Mouse (Mus musculus) right cerebral cortex, postnatal 14 days (tissue): ENCODE data around the gene Otop1.
A peak's percentile ranks its signal among the peaks of the same experiment; 100 is the strongest.

Experiments
- DNase-seq: peaks from one replicate; pipeline ENCODE4 v3.0.0; 2022

Gene Otop1

DNA sequence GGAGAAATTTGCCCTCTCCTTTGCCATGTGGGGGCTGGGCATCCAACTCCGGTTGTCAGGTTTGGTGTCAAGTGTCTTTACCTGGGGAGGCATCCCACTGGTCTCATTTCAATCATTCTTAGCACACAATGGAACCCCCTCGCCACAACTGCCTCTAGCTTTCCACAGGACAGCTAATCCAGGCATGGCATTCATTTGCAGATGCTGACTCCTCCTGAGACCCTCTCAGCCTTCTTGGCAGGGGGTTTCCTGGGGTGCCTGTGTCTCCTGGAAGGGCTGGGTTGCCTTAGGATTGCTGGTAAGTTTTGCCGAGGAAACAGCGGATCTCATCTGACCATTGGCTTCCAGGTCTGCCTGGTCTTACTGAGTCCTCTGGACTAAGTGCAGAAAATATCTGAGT, at the start of gene Otop1:
Gene Otop1 (plus strand): TSS at position 202 of the 400 bp plus-strand sequence.
- no peak for DNase-seq

DNA sequence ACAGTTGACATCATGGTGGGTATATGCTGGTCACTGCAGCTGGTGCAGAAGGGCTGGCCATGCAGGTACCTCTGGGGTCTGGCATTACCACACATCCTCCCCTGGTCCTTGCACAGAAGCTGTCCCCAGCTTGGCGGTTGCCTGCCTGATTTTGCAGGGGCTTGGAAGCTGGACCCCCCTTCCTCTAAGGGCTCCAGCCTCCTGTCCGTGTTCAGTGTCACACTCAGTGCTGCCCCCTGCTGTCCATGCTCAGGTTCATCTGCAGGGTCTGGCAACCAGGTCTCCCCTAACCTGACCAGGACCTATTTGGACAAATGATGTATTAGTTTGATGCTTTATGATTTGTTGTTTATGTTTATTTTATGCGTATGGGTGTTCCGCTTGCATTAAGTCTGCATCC, 40.4 kb upstream of the Otop1 start:
- DNase-seq, result peak; percentile 48

DNA sequence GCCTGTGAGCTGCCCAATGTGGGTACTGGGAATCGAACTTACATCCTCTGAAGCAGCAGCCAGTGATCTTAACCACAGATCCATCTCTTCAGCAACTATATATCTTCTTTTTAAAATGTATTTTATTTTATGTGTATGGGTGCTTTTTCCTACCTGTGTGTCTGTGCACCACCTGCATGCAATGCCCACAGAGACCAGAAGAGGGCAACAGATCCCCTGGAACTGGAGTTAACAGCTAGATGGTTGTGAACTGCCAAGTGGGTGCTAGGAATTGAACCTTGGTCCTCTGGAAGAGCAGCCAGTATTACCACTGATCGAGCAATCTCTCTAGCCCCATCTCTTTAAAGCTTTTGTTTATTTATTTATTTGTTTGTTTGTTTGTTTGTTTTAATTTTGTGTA, 39.1 kb upstream of the Otop1 start:
- DNase-seq, result no peak

DNA sequence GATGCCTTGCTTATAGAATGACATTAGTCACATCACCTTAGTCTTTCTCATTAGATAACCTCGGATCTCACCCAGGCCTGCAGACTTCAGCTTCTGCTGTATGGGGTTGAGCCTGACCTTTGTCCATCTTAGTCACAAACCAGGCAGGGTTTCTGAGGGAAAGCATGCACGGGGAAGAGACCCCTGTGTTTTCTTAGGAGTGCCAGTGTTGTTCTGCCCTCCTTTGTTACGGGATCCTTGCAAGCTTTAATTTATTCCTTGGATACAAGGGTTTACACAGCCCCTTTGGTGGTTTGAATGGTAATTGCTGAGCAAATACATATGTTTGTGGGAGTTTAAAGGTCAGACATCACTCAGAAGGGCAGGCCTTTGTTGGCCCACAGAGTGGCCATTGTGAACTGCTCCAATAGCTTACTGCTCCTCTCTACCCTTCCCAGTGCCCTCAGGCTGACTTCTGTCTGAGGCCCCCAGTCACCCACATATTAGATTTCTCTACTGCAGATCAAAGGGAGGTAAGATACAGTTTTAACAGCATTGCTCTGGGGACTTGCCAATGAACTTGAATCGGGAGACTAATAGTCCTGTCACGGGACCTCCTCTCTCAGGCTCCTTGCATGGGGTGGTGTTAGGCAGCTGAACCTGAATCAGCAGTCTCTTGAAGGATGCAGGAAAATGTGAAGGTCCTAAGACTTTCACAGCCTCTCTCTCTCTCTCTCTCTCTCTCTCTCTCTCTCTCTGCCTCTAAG, 34.9 kb upstream of the Otop1 start:
- DNase-seq, result no peak

DNA sequence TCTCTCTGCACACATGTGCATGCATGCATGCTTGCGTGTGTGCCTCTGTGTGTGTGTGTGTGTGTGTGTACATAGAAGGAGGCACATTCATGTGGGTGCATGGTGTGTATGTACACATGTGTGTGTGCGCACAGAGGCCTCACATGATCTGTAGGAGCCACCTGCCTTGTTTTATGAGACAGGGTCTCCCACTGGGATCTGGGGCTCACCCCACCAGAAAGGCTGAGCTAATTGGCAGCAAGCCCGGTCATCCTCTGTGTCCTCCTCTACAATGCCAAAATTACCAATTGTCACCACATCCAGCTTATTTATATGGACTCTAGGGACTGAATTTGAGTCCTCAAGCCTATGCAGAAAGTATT, 34.3 kb upstream of the Otop1 start:
- DNase-seq, result no peak

DNA sequence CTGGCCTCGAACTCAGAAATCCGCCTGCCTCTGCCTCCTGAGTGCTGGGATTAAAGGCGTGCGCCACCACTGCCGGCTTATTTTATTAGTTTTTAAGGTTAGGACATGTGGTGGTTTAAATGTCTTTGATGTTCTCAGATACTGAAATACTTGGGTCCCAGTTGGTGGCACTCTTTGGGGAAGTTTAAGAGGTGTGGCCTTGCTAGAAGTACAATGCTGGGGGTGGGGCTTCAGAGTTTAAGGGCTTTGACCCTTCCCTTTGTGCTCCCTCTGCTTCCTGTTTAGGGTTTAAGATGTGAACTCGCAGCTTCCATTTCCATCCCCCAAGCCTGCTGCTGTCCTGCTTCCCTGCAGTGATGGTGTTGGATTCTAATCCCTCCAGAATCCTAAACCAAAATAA, 33.8 kb upstream of the Otop1 start:
- DNase-seq, result no peak

DNA sequence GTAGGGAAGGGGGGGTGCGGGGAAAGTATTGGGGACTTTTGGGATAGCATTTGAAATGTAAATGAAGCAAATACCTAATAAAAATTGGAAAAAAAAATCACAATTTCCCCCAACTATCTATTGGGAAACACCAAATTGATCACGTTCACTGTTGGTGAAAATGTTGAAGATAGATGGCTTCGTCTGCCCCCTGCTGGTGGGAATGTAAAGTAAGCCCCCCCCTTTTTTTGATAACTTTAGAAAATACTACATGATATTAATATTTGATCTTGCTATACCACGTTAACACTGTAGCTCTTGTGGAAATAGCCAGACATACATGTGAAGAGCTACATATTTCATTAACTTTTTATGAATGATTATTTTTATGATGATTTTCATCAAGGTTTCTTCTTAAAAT, 20.6 kb upstream of the Otop1 start:
- DNase-seq, result no peak

DNA sequence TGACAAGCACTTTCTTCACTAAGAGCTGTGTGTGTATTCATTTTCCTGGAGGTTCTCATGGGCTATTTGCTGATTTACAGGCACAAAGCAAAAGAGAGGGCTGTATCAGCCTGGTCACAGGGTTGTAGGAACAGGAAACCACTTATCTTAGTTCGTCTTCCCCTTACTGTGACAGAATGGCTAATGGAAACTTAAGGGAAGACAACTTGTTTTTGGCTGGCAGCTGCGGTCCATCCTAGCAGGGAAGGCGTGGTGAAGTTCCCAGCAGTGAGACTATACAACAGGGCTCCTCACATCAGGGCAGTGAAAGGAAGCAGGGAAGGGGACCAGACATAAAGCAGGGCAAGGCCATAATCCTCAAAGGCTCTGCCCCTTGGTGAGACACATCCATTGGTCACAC, 20.1 kb upstream of the Otop1 start:
- no peak for DNase-seq

DNA sequence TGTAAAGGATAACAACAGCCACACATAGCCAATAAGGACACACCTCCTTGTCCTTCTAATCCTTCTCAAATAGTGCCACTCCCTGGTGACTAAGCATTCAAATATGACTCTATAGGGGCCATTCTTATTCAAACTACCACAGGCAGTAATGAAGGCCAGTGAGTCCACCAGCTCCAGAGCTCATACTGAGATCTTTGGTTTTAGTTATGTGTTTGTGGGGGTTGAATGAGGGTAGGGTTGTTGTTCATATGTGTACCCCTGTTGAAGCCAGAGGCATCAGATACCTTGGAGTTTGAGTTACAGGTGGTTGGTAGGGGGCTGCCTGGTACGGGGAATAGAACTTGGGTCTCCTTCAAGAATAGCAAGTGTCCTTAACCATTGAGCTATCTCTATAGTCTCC, 19.2 kb upstream of the Otop1 start:
- DNase-seq, result no peak

DNA sequence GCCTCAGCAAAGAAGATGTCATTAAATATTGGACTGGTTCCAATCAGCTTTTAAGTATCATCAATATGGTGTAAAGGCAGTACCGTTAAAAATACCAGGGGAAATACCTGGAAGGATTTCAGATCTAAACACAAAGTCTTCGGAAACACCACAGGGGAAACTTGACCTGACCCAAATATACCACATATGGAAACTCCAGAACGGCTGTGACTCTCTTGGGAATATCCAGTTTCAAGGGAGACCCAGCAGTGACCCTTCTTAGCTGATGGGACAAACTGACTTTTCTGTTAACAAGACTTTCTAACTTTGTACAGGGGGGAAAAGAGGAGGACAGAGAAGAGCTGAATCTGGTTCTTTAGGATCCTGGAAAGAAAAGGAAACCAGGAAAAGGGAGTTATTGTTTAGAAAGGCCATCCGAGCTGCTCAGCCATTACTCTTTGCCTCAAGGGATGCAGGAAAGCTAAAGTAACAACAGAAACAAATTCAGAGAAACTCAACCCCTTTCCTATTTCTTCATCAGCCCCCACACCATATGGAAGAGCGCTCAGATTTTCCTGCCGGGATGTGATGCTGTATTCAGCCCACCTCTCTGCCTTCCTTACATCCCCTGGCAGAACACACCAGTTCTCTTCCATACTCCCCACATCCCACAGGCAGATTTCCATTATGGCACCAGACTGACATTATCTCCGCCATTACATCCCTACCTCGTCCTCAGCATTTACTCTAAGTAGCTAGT, 17.6 kb upstream of the Otop1 start:
- no peak for DNase-seq

DNA sequence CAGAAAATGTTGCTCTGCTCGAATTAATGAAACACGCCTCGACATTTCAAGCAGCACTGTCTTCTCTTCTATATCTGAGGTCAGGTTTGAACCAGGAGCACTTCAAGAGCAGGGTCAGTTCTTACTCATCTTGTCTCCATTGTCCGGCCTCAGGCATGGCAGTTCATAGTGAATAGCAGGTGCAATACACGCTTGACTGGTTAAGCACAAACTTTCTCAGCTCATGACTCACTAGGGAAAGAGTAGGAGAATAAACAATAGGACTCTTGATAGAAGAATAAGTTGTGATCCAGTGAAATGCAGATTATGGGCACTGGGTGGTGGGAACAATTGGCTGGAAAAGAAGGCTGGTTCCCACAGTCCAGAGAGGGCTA, 17.0 kb upstream of the Otop1 start:
- DNase-seq, result no peak

DNA sequence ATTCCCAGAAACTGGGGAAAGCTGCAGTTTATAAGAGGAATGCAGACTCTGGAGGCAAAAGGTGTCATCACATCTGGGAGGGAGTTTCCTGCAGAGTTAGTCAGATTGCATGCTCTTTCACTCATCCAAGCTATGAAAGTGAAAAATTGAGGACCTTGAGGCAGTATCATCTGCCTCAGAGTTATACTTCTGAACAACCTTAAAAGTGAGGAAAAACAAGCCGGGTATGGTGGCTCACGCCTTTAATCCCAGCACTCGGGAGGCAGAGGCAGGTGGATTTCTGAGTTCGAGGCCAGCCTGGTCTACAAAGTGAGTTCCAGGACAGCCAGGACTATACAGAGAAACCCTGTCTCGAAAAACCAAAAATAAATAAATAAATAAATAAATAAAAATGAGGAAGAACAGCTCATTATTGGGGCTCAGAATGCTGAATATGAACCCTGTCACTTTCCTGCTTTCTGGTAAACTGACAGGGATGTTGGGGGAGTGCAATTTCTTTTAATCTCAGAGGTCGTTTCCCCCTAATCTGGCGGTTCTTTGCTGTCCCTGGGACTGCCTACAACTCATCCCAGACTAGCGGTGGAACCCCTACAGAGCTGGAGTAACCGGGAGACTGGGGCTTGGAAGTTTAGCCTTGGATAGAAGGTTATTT, 16.2 kb upstream of the Otop1 start:
- DNase-seq, result no peak

DNA sequence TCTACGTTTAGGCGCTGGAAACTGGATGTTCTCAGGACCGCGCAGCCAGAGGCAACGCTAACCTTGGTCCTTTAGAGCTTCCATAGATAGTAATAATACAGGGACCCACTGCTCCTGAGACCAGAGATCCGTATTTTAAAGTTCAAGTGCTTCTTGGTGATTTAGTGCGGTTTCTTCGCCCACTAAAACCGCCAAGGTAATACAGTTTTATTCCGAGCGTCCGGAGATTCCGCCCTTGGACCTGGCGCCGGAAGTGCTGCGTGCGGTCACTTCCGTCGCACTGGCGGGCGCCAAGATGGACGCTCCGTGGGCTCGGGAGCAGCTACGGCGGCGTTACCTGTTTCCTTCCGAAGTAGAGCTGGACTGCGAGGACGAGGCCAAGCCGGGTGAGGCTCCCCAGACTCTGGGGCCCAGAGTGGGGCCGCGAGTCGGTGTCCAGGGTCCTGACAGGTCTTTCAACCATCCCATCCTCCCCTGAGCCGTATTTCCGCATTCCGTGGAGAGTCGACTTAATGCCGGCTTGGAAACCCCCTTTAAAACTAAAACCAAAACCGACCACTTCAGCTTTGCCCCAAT, 15.6 kb upstream of the Otop1 start, which contains the start of gene Tmem128:
Gene Tmem128 (plus strand): TSS at position 79 of the 576 bp plus-strand sequence.
- peak; percentile 64 for DNase-seq

DNA sequence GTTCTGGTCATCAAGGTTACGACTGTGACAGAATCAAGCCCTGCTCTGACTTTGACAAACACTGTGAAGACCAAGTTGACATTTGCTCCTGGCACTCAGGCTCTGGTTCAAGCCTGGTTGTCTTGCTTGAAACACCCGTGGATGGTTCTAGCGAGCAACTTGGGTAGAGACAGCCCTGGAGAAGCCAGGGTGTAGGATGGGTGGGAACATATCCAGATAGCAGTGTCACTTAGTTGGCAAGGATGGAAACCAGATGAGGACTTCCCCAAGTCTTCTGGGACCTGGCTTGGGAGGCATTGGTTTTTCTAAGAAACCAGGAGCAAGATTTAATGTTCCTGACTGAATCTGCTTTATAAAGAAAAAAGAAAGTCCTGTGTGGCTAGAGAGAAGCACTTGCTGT, 4.8 kb upstream of the Otop1 start:
- no peak for DNase-seq

DNA sequence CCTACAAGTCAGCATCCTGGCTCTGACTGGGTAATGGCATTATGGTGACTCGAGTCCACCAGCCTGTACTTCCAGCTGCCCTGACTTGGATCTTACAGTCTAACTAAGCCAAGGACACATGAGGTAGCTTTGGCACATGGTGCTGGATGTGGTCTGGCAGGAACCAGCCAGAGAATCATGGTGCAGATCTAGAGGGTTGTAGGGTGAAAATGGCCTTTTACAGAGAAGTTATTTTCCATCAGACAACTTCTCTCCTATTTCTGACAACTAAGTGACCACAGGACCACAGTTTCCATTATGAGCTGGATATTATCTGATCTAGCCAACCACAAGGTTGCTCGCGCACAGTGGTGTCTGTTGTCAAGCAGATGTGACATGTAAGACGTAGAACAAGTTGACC, 1.9 kb upstream of the Otop1 start:
- DNase-seq, result no peak

DNA sequence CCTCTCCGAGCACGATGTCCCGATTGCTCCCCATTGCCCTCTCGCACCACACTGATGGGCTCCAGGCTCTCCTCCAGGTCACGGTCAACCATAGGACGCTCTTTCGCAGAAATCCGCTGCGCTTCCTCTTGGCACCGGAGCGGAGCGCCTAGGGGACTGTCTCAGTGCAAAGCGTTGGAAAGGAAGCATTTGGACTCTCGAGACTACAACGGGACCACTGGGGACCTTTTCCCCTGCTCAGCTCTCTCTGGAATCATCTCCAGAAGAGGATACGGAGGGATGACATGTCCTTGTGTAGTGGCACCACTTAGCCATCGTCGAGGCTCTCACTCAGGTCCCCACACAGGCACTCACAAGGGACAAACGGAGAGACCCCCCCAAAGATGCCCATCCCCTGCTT, 679 bp downstream of the Otop1 start:
- no peak for DNase-seq

DNA sequence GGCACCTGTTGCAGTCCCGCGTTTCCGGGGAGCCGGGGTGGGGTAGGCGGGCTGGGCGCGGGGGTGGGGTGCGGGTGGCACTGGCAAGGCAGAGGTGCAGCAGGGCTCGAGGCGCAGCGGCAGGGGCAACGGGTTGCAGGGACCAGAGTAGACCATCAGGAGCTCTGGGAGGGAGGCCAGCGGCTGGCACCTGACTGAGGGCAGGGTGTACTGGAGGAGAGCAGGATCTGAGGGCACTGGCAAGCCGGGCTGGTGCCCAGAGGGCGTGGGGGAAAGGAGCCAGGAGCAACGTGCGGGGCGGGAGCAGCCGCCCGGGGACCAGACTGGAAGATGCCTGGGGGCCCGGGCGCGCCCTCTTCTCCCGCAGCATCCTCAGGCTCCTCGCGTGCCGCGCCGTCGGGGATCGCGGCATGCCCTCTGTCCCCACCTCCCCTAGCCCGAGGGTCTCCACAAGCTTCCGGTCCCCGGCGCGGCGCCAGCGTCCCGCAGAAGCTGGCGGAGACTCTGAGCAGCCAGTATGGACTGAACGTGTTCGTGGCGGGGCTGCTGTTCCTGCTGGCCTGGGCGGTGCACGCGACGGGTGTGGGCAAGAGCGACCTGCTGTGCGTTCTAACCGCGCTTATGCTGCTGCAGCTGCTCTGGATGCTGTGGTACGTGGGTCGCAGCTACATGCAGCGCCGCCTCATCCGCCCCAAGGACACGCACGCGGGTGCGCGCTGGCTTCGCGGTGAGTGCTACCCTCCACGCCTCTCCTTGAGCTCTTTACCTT, 1.5 kb downstream of the Otop1 start:
- DNase-seq, result no peak

DNA sequence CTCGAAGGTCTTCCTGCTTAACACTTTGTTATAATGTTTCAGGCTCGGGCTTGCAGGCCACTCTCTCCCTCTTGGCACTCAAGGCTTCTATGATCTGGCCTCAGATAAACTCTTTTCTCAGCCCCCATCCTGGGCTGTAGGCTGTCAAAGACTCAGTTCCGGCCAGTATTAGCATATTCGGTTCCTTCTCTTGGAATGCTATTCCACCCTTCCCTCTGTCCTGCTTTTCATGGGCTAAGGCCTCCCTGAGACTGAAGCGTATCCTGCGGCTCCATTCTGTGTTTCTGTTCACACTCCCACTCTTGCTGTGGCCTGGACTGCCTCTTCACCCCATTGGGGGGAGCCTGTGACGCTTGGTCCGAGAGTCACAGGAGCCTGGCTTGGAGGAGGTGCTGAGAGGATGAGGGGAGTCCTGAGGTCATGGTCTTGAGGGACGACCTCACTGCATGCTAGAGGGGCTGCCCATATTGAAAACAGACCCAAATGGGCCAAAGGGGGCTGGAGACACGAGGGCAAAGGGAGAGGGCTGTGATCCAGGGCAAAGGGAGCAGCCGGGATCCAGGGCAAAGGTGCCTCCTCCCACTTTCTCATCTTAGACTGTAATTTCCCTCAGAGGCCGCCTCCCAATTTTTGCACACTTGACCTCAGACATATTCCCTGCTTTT, 2.3 kb downstream of the Otop1 start:
- no peak for DNase-seq

DNA sequence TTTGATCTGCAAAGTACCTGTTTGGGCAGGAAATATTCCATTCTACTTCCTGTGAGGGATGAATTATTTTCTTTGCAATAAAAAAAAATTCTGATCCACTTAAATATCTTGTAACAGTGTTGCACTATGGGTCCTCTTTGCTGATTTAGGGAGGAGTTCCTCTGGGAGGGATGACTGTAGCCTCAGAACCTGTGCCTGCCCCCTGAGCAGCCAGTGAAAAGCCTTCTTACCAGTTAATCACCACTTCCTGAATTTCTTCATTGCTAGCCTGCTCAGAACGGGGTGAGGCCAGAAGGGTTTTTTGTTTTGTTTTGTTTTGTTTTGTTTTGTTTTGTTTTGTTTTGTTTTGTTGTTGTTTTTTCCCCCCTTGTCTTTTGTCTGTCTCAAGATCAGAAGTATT, 4.3 kb downstream of the Otop1 start:
- no peak for DNase-seq

DNA sequence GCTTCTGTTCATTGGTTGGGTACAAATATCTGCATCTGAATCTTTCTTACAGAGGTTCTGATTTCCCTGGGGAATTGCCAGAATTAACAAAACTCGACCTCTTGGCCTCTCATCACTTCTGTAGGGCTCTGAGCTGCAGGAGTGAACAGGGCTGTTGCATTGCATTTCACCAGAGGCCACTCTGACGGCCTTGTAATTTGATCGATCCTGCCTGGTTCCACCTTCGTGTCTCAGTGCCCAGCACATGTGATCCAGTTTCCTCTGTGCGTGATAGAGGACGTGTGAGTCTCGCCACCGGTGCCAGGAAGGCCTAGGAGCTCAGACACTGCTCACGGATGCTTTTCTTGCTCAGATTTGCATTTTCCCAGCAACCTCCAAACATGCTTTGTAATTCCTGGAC, 10.0 kb downstream of the Otop1 start:
- DNase-seq, result no peak

DNA sequence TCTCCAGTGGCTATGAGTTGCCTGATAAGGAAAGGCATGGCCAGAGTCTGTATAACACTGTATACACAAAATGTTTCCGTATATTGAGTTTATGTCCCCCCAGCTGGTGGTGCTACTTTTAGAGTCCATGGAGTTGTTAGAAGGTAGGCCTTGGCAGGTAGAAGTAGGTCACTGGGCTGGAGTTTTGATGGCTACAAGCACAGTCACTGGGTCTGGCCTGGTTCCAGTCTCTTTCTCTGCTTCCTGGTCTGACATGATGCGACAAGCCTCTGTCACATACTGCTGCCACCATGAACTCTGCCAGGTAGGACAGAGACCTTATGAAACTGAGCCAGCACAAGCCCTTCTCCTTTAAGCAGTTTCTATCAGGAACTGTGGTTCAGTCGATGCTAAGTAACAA, 12.7 kb downstream of the Otop1 start:
- DNase-seq, result no peak

DNA sequence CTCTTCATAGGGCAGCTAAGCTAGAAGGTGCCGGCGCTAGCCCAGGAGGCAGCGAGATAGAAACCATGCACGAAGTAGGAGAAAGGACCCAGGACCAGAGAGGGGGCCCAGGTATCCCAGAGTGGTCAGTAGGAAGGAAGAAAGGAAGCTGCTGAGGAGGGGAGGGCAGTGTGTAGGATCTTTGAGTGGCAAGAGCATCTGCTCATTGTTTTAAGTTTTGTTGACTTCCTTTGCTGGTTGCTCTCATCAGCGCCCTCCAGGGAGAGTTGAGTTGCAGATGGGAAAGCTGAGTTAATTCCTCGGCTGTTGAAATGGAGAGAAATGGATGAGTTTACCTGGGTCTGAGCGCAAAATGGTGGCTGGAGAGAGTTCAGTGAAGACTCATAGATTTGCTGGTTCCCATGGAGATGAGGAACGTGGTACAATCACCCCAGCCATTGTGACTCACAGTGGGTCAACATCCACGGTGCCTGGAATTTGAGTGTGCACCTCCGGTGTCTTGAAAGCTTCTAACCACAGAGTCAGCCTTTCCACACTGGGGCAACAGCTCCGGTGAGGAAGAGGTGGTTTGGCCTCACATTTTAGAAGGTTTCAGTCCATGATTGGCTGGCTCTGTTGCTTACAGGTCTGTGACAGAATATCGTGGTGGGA, 26.1 kb downstream of the Otop1 start:
- no peak for DNase-seq
